Mouse (Mus musculus): ENCODE data around the gene Pef1.
A peak's percentile ranks its signal among the peaks of the same experiment; 100 is the strongest.

Gene Pef1

GRCm38 (mm10) chr4:130102111-130102651 lies at the start of gene Pef1:
Gene Pef1, plus strand, starts transcription at chr4:130102558.
- DNase-seq (ENCODE audit: low spot score): no peak

- no peak for DNase-seq (ENCODE audit: low spot score)
These were observed 49.2 kb upstream of the Pef1 start for GRCm38 (mm10) chr4:130053111-130053510.

GRCm38 (mm10) chr4:130054727-130055126 lies 47.6 kb upstream of the Pef1 start:
- no peak for DNase-seq (ENCODE audit: low spot score)

DNA sequence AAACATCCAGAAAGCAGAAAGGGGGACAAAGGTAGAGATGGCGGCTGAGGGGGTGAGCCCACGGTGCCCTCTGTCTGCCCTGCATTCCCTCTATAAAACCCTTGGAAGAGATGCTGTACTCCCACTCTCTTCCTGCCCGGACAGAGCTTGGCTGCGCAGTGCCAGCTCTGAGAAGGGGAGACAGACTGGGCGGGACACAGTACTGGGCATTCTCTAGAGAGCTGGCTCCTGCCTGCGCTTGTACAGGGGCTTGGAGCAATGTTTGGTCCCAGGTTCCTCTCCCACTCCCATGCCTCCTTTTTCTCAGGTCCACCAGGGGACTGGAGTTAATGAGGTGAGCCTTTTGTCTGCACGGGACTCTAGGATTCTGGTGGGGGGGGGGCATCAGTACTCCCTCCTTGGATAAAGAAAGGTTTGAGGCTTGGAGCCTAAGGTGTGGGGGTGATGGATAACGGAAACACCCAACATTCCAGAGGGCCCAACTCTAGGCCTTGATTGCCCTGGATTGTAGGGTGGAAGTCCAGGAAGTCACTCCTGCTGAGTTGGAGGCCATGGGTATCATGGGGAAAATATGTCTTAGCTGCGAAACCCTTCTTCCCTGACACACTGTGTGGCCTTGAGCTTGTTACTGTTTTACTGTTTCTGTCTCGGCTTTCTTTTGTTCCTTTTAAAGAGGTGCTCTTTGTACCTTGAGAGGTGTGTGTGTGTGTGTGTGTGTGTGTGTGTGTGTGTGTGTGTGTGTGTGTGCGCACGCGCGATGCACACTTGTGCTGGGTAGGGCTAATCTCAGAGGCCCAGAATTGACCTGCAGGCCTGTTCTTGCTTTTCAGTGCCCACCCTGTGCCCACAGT lies 47.0 kb upstream of the Pef1 start:
- no peak for DNase-seq (ENCODE audit: low spot score)

DNA sequence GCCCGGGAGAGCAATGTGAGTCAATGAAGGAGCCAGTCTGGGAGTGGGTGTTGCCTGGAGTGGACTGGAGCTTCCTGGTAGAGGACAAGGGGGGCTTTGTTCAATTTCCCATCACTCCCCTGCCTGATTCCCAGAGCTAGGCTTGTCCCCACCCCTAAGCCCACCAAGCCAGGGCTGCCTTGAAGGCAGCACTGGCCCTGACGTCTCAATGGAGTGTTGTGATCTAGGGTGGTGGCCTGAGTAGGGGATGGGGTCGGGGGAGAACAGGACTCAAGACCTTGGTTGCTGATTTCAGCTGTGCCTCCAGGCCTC lies 46.4 kb upstream of the Pef1 start:
- DNase-seq (ENCODE audit: low spot score): no peak

GRCm38 (mm10) chr4:130056471-130056870 lies 45.9 kb upstream of the Pef1 start:
- no peak for DNase-seq (ENCODE audit: low spot score)

- no peak for DNase-seq (ENCODE audit: low spot score)
These were observed 41.4 kb upstream of the Pef1 start for GRCm38 (mm10) chr4:130060937-130061336.

DNA sequence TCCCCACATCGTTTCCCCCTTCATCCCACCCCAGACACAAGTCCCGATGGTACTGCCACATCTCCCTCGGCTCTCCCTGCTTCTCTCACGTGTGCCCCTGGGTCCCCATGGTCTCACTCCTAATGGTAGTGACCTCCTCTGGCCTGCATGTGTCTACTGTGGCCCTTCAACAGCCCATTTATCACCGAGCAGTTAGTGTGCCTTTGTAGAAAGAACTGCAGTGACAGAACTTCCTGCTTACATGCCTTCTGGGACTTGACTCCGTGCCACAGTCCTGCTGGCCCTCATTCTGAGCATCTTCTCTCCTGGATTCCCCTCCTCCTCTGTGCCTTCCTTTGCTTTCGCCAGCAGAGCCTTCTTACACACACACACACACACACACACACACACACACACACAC lies 39.2 kb upstream of the Pef1 start:
- DNase-seq (ENCODE audit: low spot score): no peak

DNA sequence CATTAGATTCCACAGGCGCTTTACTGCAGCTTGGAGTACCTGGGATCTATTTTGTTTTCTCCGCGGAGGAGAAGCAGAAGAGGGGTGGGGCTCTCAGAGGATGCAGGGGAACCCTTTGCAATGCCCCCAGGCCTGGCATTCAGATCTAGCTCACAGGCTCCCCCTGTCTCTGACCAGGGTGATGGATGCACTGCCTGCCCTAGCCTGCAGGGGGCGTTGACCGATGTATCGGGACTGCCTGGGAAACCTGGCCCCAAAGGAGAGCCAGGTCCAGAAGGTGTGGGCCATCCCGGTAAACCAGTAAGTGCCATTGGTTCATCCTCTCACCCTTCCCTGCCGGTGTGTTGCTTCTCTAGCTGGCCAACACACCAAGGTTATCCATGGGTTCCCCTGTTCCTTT lies 35.5 kb upstream of the Pef1 start:
- DNase-seq (ENCODE audit: low spot score): peak; percentile 18

DNA sequence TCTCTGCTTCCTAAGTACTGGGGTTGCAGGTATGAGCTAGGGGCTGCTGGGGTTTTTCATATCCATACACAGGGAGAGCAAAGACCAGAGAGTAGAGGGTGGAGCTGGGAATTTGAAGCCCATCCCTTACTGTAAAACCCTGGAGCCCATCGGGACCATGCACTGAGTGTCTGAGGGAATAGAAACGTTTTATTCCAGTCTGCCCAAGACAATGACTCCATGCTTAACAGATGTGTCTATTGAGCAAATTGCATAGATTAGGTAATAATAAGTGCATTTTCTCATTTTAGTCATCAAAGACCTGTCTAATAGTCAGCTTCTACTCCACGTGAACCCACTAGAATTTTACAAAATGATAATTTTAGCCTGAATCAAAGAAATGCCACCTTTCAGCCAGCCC lies 31.8 kb upstream of the Pef1 start:
- no peak for DNase-seq (ENCODE audit: low spot score)

- DNase-seq (ENCODE audit: low spot score): no peak
These were observed 30.6 kb upstream of the Pef1 start for GRCm38 (mm10) chr4:130071758-130072157.

GRCm38 (mm10) chr4:130073367-130073766 lies 29.0 kb upstream of the Pef1 start:
- DNase-seq (ENCODE audit: low spot score): no peak

- no peak for DNase-seq (ENCODE audit: low spot score)
These were observed 27.4 kb upstream of the Pef1 start for GRCm38 (mm10) chr4:130074761-130075515.

GRCm38 (mm10) chr4:130076856-130077255 lies 25.5 kb upstream of the Pef1 start:
- DNase-seq (ENCODE audit: low spot score): no peak

DNA sequence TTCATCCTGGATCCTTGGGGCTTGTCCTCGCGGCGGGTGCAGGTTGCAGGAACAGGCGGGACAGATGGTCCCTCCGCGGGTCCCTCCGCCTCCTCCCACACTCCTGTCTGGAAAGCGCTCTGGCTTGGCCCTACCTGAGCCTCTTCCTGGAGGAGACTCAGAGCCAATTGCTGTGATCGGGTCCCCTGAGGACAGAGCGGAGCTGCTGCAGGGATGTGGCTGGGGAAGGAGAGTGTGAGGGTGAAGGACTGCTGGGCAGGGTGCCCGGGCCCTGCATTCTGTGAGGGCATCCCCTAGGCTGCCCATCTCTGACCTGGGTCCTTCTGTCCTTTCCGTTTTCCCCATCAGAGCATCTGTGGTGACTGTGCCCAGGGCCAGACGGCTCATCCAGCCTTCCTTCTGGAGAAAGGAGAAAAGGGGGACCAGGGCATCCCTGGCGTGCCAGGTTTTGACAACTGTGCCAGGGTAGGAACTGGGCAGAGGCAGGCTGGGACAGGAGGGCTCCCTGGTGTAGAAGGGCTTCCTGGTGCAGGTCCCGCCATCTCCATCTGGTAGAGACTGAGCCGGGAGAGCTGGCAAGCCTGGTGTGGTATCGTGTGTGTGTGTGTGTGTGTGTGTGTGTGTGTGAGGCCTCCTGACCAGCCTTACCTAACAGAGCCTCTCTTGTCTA lies 23.4 kb upstream of the Pef1 start:
- DNase-seq (ENCODE audit: low spot score): no peak

GRCm38 (mm10) chr4:130079521-130079920 lies 22.8 kb upstream of the Pef1 start:
- DNase-seq (ENCODE audit: low spot score): no peak

GRCm38 (mm10) chr4:130081345-130082190 lies 20.8 kb upstream of the Pef1 start:
- DNase-seq (ENCODE audit: low spot score): no peak

DNA sequence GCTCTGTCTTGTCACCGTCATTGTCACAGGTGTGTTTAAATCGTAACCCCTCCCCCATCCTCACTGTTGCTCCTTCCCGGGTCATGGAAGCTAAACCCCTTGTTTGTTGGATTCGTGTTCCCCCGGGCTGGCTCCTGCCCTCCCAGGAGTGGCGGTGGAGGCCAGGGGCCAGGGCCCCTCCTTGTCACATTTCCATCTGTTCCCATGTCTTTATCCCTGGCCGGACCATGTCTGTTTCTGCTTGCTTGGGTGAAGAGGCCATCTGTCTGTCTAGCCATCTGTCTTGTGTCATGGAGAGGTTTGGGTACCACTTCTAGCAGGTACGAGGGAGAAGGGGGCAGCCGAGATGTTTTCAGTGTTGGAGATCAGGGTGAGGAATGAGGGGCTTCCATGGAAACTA lies 20.1 kb upstream of the Pef1 start:
- no peak for DNase-seq (ENCODE audit: low spot score)

DNA sequence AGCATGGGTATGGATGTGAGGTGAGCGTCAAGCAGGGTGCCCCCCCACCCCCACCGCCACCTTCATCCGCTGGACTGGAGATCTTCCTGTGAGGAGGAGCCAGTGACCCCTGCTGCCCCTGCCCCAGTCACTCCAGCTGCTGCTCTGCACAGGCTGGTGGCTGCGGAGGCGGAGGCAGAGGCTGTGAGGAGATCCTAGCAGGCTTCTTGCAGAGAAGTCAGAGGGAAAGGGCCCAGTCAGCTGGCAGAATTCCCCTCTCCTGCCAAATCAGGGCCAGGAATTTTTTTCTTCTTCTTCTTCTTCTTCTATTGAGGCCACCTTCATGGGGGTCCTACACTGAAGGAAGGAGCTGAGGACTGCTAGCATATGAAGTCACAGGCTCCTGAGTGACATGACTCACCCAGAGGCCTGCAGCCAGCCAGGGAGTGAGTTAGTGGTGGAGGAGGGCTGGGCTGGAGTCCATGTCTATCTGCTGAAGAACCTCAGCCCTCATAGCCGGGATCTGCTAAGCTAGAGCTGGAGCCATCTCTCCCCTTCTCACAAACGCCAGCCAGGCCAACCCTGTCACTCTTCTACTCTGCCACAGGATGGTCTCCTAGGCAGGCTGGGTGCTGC lies 17.9 kb upstream of the Pef1 start:
- no peak for DNase-seq (ENCODE audit: low spot score)

- DNase-seq (ENCODE audit: low spot score): no peak
These were observed 17.0 kb upstream of the Pef1 start for GRCm38 (mm10) chr4:130085246-130085820.

DNA sequence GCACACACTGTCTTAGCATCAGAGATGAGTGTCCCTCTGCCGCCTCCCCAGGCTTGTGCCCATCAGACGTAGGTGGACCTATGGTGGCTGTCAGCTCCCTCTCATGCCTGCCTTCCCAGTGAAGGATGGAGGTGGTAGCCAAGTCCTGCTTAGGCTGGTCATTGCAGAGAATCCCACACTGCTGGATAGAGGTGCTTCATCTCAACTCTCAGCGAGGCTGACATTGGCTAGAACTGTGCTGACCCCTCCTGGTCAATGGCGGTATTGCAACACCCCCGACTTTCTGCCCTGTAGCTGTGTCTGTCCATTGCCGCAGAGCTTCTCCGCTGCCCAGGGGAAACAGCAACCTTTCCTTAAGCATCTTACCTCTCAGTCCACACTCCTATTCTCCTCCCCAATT lies 15.1 kb upstream of the Pef1 start:
- peak; percentile 70 for DNase-seq (ENCODE audit: low spot score)
